Mouse (Mus musculus) urinary bladder, adult 18-20 months (tissue): ENCODE data around the gene Gm14743.
"Not testable (repeated sequence)": the region's sequence is repeated elsewhere in the genome, so short reads cannot be mapped to it uniquely, and the experiment has no call there.

Experiments used
- DNase-seq, 2 experiments: peaks; one replicate each; pipeline ENCODE4 v3.0.0; 2022; ENCODE audit warnings: low spot score in 2 of 2, mixed read lengths in 2 of 2

The Gm14743 gene

GRCm38 (mm10) chrX:78245821-78246220 is at the start of gene Gm14743:
Gene Gm14743, minus strand, starts transcription at chrX:78245921.
- DNase-seq, result not testable (repeated sequence)

DNA sequence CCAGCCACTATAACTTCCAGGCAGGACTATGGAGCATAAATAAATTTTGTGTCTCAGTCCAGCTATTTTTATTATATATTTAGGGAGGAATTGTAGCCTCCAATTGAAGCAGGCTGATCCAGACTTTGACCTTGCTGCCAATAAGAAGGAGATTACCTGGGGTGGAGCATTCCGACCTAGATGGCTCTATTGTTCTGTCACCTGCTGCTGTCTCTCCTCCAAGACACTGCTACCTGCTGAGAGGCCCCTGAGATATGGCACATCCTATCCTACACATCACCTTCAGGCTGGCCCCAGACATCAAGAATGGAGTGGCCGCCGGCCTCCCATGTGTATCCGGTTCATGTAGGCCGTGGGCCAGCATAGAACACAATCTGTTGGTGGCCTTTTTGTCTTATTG is 42.9 kb downstream of the Gm14743 start:
- no peak for DNase-seq

DNA sequence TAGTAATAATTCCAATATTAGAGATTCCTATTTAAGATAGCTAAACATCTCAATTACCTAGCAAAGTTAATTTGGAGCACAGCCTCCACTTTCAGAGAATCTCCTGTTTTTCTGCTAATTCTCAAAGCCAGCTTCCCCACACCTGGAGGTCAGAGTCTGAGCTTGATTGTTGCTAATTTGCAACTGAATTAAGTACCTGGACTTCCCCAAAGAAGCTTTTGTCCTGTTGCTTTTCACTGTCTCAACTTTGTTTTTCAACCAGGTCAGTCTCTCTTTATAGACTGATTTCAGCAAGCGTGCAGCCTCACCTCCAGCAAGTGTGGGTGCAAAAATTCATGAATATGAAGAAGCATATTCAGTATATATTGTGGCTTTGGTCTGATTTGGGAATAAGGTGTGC is 43.5 kb downstream of the Gm14743 start:
- not testable (repeated sequence) for DNase-seq
